Mouse (Mus musculus): ENCODE data around the gene Pcdh15. TPM values are rescaled to one million over a fixed set of nuclear protein-coding genes. Genes with fewer than 3 reads are reported as not detected.

The Pcdh15 gene
- polyA plus RNA-seq, 1 experiment: 0.37 TPM

DNA sequence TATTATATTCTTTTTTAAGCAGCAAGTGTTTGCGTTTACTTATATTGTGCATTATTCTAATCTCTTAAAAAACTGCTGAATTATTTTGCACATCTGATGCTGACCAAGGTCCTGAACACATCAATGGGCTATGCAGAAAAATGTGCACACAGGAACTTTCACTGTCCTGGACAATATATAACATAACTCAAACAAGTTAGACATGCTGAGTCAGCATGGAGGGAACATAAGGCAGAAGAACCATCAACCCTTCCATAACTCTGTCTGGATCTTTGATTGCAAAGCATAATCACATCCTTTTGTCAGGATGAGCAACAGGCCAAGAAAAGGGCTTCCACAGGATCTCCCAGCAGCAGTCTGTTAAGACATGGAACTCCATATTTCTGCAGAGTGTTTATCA lies 207.5 kb downstream of the Pcdh15 start:
- Histone ChIP-seq H3K27ac (ENCODE audit: insufficient read depth, low read length) (no peak overlapping the region), H3K4me3 (ENCODE audit: insufficient read depth, low read length) (no peak overlapping the region), H3K4me1 (ENCODE audit: control insufficient read depth, insufficient read depth, low read length) (no peaks in the 10 kb centered on the region)
- TF ChIP-seq POLR2A (IDR thresholded peaks at IDR 0.05; ENCODE audit: low read depth, low read length): no peak
- TF ChIP-seq CTCF (IDR thresholded peaks at IDR 0.05; ENCODE audit: borderline replicate concordance, insufficient read depth, low read length): no peak

DNA sequence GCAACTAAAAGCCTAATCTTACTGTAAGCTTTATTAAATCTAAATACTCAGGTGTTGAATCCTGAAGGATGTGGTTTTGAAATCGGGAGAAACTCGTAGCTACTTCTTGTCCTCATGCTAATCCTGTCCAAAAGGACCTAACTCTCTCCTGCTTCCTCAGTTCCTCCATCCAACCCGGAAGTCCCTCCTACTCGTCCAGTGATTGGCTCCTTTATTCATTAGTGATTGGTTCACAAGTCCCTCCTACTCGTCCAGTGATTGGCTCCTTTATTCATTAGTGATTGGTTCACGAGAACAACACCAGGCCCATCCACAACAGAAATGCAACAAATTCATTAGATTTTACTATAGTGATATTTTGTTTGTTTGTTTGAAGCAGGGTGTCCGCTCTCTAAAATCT lies 227.7 kb downstream of the Pcdh15 start:
- no peak for TF ChIP-seq CTCF (IDR thresholded peaks at IDR 0.05; ENCODE audit: borderline replicate concordance, insufficient read depth, low read length)
- TF ChIP-seq POLR2A (IDR thresholded peaks at IDR 0.05; ENCODE audit: low read depth, low read length): no peak
- Histone ChIP-seq H3K27ac (ENCODE audit: insufficient read depth, low read length) (no peak overlapping the region), H3K4me1 (ENCODE audit: control insufficient read depth, insufficient read depth, low read length) (no peaks in the 10 kb centered on the region), H3K4me3 (ENCODE audit: insufficient read depth, low read length) (no peak overlapping the region)

DNA sequence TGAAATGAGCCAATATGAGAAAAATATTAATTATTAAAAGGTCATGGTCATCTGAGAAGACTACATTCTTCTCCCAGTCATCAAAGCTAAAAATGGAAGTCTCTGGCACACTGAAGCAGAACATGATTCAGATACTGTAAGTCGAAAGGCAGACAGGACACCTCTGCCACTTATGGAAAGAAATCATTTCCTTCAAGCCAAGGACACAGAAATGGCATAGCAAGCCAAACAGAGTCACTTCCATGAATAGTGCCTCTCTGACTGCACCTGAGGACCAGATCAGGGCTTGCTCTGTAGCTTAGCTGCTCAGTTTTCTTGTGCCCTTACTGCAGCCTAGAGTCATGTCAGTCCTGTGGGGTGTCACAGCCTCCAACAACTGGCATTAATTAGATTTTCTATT lies 234.3 kb downstream of the Pcdh15 start:
- no peaks in the 10 kb centered on the region for H3K4me1 ChIP-seq (ENCODE audit: control insufficient read depth, insufficient read depth, low read length)
- no peak overlapping the region for H3K27ac ChIP-seq (ENCODE audit: insufficient read depth, low read length)
- H3K4me3 ChIP-seq (ENCODE audit: insufficient read depth, low read length): no peak overlapping the region
- TF ChIP-seq CTCF (IDR thresholded peaks at IDR 0.05; ENCODE audit: borderline replicate concordance, insufficient read depth, low read length) (no peak), POLR2A (IDR thresholded peaks at IDR 0.05; ENCODE audit: low read depth, low read length) (no peak)

DNA sequence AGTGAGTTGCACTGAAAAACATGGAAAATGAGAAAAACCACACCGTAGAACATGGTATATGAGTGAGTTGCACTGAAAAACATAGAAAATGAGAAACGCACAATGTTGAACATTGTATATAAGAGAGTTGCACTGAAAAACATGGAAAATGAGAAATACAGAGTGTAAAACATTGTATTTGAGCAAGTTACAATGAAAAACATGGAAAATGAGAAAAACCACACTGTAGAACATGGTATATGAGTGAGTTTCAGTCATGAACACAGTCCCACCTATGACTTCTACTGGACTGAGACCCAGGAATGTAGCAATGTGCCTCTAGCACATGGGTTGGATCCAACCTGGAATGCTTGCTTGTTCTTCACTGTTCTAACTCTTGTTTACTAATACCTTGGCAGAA lies 279.9 kb downstream of the Pcdh15 start:
- no peaks in the 10 kb centered on the region for H3K4me1 ChIP-seq (ENCODE audit: control insufficient read depth, insufficient read depth, low read length)
- no peak overlapping the region for H3K4me3 ChIP-seq (ENCODE audit: insufficient read depth, low read length)
- H3K27ac ChIP-seq (ENCODE audit: insufficient read depth, low read length): no peak overlapping the region
- TF ChIP-seq CTCF (IDR thresholded peaks at IDR 0.05; ENCODE audit: borderline replicate concordance, insufficient read depth, low read length) (no peak), POLR2A (IDR thresholded peaks at IDR 0.05; ENCODE audit: low read depth, low read length) (no peak)

DNA sequence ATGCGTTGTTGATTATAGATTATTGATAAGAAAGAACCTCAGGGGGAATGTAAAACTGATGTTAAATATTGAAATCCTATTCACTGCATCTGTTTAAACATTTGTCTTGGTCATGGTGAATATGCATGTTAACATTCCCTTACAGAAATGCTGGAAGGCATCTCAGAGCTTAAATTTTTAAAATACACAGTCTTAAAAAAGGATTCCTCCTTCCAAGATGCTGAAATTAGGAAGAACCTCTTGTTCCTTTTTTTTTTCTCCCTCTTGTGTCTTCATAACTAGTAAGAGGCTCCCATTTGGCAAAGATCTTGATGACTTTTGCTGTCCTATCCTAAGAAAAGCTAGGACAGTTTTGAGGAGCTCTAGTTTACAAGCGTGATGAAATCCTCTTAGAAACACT lies 284.9 kb downstream of the Pcdh15 start:
- Histone ChIP-seq H3K27ac (ENCODE audit: insufficient read depth, low read length) (no peak overlapping the region), H3K4me1 (ENCODE audit: control insufficient read depth, insufficient read depth, low read length) (no peaks in the 10 kb centered on the region), H3K4me3 (ENCODE audit: insufficient read depth, low read length) (no peak overlapping the region)
- TF ChIP-seq CTCF (IDR thresholded peaks at IDR 0.05; ENCODE audit: borderline replicate concordance, insufficient read depth, low read length): no peak
- no peak for TF ChIP-seq POLR2A (IDR thresholded peaks at IDR 0.05; ENCODE audit: low read depth, low read length)

DNA sequence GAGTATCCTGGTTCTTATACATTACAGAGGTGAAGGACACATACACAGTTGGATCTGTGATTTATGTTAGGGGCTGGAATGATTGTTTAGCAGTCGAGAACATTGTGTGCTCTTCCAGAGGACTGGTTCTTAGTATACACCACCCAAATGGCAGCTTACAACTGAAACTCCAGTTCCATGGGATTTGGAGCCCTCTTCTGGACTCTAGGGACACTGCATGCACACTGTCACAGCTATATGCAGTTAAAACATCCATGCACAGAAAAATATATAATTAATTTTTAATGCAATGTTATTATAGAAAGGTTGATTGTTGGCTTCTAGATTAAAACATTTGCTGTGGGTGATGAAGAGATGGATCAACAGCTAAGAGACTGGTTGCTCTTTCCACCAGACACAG lies 301.3 kb downstream of the Pcdh15 start:
- TF ChIP-seq CTCF (IDR thresholded peaks at IDR 0.05; ENCODE audit: borderline replicate concordance, insufficient read depth, low read length) (no peak), POLR2A (IDR thresholded peaks at IDR 0.05; ENCODE audit: low read depth, low read length) (no peak)
- no peaks in the 10 kb centered on the region for H3K4me1 ChIP-seq (ENCODE audit: control insufficient read depth, insufficient read depth, low read length)
- H3K27ac ChIP-seq (ENCODE audit: insufficient read depth, low read length): no peak overlapping the region
- H3K4me3 ChIP-seq (ENCODE audit: insufficient read depth, low read length): no peak overlapping the region

DNA sequence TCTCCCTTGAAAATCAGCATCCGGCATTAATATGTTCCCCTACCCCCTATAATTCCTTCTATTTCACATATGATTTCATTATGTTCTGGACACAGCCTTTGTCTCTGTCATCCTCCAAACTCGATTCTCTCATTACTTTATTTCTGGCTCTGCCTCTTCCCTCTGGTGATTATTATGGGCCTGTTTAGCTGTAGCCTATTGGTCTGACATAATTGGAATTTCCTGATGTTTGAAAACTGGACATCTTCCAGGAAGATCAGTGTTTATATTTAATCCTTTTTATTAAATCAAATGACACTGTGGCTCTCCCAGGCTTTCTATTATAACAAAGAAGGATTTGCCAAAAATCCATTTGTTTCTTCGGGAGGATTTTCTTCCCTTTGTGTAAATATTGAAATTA lies 326.3 kb downstream of the Pcdh15 start:
- Histone ChIP-seq H3K4me3 (ENCODE audit: insufficient read depth, low read length) (no peak overlapping the region), H3K27ac (ENCODE audit: insufficient read depth, low read length) (no peak overlapping the region), H3K4me1 (ENCODE audit: control insufficient read depth, insufficient read depth, low read length) (no peaks in the 10 kb centered on the region)
- TF ChIP-seq POLR2A (IDR thresholded peaks at IDR 0.05; ENCODE audit: low read depth, low read length) (no peak), CTCF (IDR thresholded peaks at IDR 0.05; ENCODE audit: borderline replicate concordance, insufficient read depth, low read length) (no peak)

DNA sequence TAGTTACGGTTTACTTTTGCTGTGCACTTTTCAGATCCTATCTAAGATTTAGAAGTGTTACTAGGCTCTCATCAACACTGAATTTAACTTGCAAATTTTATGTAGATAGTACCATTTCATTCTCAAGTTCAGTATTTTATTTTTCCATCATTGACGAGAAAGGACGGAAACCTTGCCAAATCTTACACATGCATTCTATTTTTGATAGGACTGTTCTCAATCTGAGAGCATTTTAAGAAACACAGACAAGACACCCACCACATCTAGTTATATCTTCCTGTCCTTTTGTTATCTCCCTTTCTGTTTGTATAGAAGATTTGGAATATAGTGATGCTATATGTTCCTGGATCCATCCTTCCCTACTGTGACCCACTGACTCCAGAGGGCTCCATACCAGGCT lies 332.2 kb downstream of the Pcdh15 start:
- Histone ChIP-seq H3K27ac (ENCODE audit: insufficient read depth, low read length) (no peak overlapping the region), H3K4me3 (ENCODE audit: insufficient read depth, low read length) (no peak overlapping the region), H3K4me1 (ENCODE audit: control insufficient read depth, insufficient read depth, low read length) (no peaks in the 10 kb centered on the region)
- TF ChIP-seq POLR2A (IDR thresholded peaks at IDR 0.05; ENCODE audit: low read depth, low read length) (no peak), CTCF (IDR thresholded peaks at IDR 0.05; ENCODE audit: borderline replicate concordance, insufficient read depth, low read length) (no peak)

DNA sequence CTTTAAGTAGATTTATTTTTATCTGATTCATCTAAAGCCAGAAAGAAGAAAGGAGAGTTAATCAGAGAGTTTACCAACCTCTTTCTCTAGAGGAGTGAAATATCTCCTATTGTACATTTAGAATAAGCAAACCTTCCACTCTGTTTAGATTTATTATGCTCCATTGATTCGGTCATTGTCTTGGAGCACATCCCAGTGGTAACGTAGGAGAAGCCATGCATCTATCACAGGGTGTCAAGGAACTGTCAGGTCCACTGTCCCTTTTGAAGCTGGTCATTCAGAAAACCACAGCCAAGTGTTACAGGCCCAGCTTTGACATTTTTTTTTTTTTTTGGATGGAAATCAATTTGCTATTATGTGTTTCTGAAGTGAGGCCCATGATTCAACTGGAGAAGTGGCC lies 384.9 kb downstream of the Pcdh15 start:
- no peaks in the 10 kb centered on the region for H3K4me1 ChIP-seq (ENCODE audit: control insufficient read depth, insufficient read depth, low read length)
- no peak overlapping the region for H3K27ac ChIP-seq (ENCODE audit: insufficient read depth, low read length)
- H3K4me3 ChIP-seq (ENCODE audit: insufficient read depth, low read length): no peak overlapping the region
- TF ChIP-seq CTCF (IDR thresholded peaks at IDR 0.05; ENCODE audit: borderline replicate concordance, insufficient read depth, low read length) (no peak), POLR2A (IDR thresholded peaks at IDR 0.05; ENCODE audit: low read depth, low read length) (no peak)

DNA sequence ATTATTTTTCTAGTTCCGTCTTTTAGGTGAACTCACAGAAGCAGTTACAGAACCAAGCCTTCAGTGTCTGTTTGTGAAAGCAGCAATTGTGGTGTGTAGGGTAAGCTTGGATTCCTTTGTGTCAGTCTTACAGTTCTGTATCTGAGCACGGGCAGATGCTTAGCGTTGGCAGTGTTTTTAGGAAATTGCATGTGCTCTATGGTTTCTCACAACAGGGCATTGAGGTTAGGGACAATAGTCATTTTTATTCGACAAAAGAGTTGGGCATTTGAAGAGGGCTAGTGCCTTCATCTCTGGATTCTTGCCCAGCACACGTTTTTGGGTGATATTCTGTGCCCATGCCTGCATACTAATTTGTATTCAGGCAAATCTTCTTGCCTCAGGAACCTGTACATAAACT lies 392.5 kb downstream of the Pcdh15 start:
- H3K27ac ChIP-seq (ENCODE audit: insufficient read depth, low read length): no peak overlapping the region
- TF ChIP-seq POLR2A (IDR thresholded peaks at IDR 0.05; ENCODE audit: low read depth, low read length): no peak
- TF ChIP-seq CTCF (IDR thresholded peaks at IDR 0.05; ENCODE audit: borderline replicate concordance, insufficient read depth, low read length): no peak
- no peaks in the 10 kb centered on the region for H3K4me1 ChIP-seq (ENCODE audit: control insufficient read depth, insufficient read depth, low read length)
- no peak overlapping the region for H3K4me3 ChIP-seq (ENCODE audit: insufficient read depth, low read length)

DNA sequence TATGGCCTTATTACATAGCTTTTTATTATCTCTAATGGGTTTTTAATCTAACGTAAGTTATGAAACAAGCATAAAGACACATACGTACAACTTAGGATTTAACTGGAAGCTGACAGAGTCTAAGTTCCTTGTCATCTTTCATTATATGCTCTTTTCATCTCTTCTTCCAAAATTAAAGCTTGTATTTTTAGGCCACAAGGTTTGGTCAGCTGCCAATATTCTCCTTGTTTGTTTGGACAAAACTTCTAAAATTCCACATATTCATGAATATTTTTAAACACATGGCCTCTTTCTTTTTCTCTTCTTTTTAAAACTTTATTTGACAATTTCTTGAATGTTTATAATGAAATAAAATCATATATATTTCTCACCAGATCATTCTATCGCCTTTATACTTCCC lies 415.7 kb downstream of the Pcdh15 start:
- Histone ChIP-seq H3K4me1 (ENCODE audit: control insufficient read depth, insufficient read depth, low read length) (no peaks in the 10 kb centered on the region), H3K27ac (ENCODE audit: insufficient read depth, low read length) (no peak overlapping the region), H3K4me3 (ENCODE audit: insufficient read depth, low read length) (no peak overlapping the region)
- no peak for TF ChIP-seq POLR2A (IDR thresholded peaks at IDR 0.05; ENCODE audit: low read depth, low read length)
- no peak for TF ChIP-seq CTCF (IDR thresholded peaks at IDR 0.05; ENCODE audit: borderline replicate concordance, insufficient read depth, low read length)
